In genomic region chr14:47096357-47096756, GRCm38 (mm10) we compare ENCODE assay signal across 12 mouse cellular contexts.
A peak's percentile ranks its signal among the peaks of the same experiment; 100 is the strongest.
DNase-seq lines count a peak whose midpoint lies in the region; TF ChIP-seq lines count a peak whose summit lies in the region.
"Had no signal": no experiment of that assay in that cellular context is flagged by ENCODE, and none has a peak within 500 bp of the region (broad histone marks: within the 10 kb centered on the region; RNA-seq: fewer than 3 reads in every experiment).

No protein-coding gene starts in this region.

- H3K27ac ChIP-seq in heart, adult 2 months = peak overlapping the region; percentile 33
- no peak overlapping the region for H3K27ac ChIP-seq in thymus, adult 2 months (ENCODE audit: control insufficient read depth, insufficient read depth, low read length)
- H3K27ac ChIP-seq: embryonic facial prominence, embryonic 12.5 days; intestine, embryonic 15.5 days had no signal

- H3K79me2 ChIP-seq in heart, adult 2 months (replicated peaks; ENCODE audit: control insufficient read depth, insufficient read depth, low read length) = no peaks in the 10 kb centered on the region

- H3K9ac ChIP-seq in heart, adult 2 months (ENCODE audit: low read depth, low read length) = no peak overlapping the region
- H3K9ac ChIP-seq: embryonic facial prominence, embryonic 12.5 days; intestine, embryonic 15.5 days had no signal

- peaks cover 5% of the 10 kb centered on the region for H3K4me1 ChIP-seq in heart, adult 2 months (ENCODE audit: control insufficient read depth, insufficient read depth, low read length)
- peaks cover 5% of the 10 kb centered on the region; the same call in 1 of the 2 replicates for H3K4me1 ChIP-seq in thymus, adult 2 months (replicated peaks; ENCODE audit: control insufficient read depth, insufficient read depth, low read length)
- H3K4me1 ChIP-seq: embryonic facial prominence, embryonic 12.5 days had no signal

- 50% methylated on average over 5 of the region's 5 CpGs for WGBS in heart, adult 2 months
- 94% methylated on average over 5 of the region's 5 CpGs for WGBS in thymus, adult 2 months

- peaks cover 3% of the 10 kb centered on the region for H3K36me3 ChIP-seq in heart, adult 2 months (ENCODE audit: control insufficient read depth, insufficient read depth, low read length)
- no peaks in the 10 kb centered on the region for H3K36me3 ChIP-seq in thymus, adult 2 months (ENCODE audit: control insufficient read depth, insufficient read depth, low read length)
- H3K36me3 ChIP-seq: intestine, embryonic 15.5 days had no signal

- no peaks in the 10 kb centered on the region for H3K27me3 ChIP-seq in heart, adult 2 months (ENCODE audit: control insufficient read depth, insufficient read depth, low read length)
- no peaks in the 10 kb centered on the region for H3K27me3 ChIP-seq in thymus, adult 2 months (ENCODE audit: control insufficient read depth, insufficient read depth, low read length)
- H3K27me3 ChIP-seq: embryonic facial prominence, embryonic 12.5 days; intestine, embryonic 15.5 days had no signal

- DNase-seq in gastrocnemius, postnatal 14 days = peak; percentile 39
- no peak for DNase-seq in gastrocnemius, adult 8-10 months (ENCODE audit: low spot score in 2 of 2)
- peak; percentile 21 for DNase-seq in brain, adult 2 months (ENCODE audit: low read depth, low spot score)
- DNase-seq in heart, adult 2 months = peak; percentile 55 to 67
- DNase-seq in heart, postnatal 36 days = peak; percentile 51 to 56
- DNase-seq in frontal cortex, postnatal 10 days (ENCODE audit: low spot score in 2 of 2) = no peak
- no peak for DNase-seq in cerebellum, postnatal 36 days
- no peak for DNase-seq in thymus, adult 2 months
- DNase-seq: adrenal gland, adult 2 months; cerebellum, adult 18-20 months had no signal

- intact Hi-C loops in gastrocnemius, postnatal 14 days (cut with DNase I; ENCODE audit: low total_unique reads) = loop anchor here (10.0 kb wide), 1 partner anchor 98 kb away; no protein-coding TSS in a partner anchor
- intact Hi-C loops in heart, adult 2 months (cut with DNase I) = no loop called here
- intact Hi-C loops in heart, postnatal 36 days (cut with DNase I) = no loop called here

- peak; percentile 57; the same call in 1 of the 2 replicates for TF ChIP-seq EP300 in heart, adult 2 months (IDR thresholded peaks at IDR 0.05; ENCODE audit: insufficient read depth, low read depth, low read length)

- TF ChIP-seq CTCF in heart, adult 2 months (IDR thresholded peaks at IDR 0.05) = no peak
- no peak for TF ChIP-seq CTCF in thymus, adult 2 months (IDR thresholded peaks at IDR 0.05; ENCODE audit: borderline replicate concordance, control insufficient read depth, extremely low read depth, insufficient read depth, low read length, poor library complexity)

- TF ChIP-seq POLR2A in heart, adult 2 months (IDR thresholded peaks at IDR 0.05; ENCODE audit: insufficient read depth, low read depth, low read length) = no peak
- no peak for TF ChIP-seq POLR2A in thymus, adult 2 months (IDR thresholded peaks at IDR 0.05; ENCODE audit: control insufficient read depth, extremely low read depth, insufficient read depth, low read length, poor library complexity)

- no peak overlapping the region for H3K4me3 ChIP-seq in heart, adult 2 months
- H3K4me3 ChIP-seq in thymus, adult 2 months (ENCODE audit: control insufficient read depth, insufficient read depth, low read length) = no peak overlapping the region
- H3K4me3 ChIP-seq: embryonic facial prominence, embryonic 12.5 days; intestine, embryonic 15.5 days had no signal

Comparison
In these comparisons a context has a peak if more than half of its experiments do, and no peak if none do; other contexts are left out.
1. DNase-seq: peak in gastrocnemius, postnatal 14 days (single experiment), brain, adult 2 months (single experiment), heart, adult 2 months (2 of 2) and heart, postnatal 36 days (2 of 2); none in gastrocnemius, adult 8-10 months (0 of 2), frontal cortex, postnatal 10 days (0 of 2), cerebellum, postnatal 36 days (0 of 2) and thymus, adult 2 months (single experiment).